Mouse (Mus musculus) urinary bladder, adult 18-20 months (tissue): ENCODE results near the gene Gm20489.

Experiments used
- DNase-seq, 2 experiments: peaks; one replicate each; pipeline ENCODE4 v3.0.0; 2022; ENCODE audit warnings: low spot score in 2 of 2, mixed read lengths in 2 of 2

The Gm20489 gene

DNA sequence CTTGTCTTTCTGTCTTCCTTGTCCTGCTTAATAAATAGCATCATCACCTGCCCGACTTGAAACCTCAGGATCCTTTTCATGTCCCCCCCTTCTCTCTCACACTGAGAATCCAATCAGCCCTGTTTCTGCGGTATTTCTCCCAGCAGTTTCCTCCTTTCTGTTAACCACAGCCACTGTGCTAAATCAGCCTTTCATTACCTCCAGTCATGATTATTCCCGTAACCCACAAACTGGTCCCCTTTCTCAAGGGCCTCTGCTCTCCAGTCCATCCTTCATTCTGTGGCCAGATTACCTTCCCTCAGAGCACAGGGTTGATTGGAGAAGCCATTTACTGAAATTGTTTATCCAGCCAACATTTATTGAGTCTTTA, at the start of gene Gm20489:
TSS of gene Gm20489 (minus strand) at position 269 of the 370 bp plus-strand sequence.
- DNase-seq, result no peak

DNA sequence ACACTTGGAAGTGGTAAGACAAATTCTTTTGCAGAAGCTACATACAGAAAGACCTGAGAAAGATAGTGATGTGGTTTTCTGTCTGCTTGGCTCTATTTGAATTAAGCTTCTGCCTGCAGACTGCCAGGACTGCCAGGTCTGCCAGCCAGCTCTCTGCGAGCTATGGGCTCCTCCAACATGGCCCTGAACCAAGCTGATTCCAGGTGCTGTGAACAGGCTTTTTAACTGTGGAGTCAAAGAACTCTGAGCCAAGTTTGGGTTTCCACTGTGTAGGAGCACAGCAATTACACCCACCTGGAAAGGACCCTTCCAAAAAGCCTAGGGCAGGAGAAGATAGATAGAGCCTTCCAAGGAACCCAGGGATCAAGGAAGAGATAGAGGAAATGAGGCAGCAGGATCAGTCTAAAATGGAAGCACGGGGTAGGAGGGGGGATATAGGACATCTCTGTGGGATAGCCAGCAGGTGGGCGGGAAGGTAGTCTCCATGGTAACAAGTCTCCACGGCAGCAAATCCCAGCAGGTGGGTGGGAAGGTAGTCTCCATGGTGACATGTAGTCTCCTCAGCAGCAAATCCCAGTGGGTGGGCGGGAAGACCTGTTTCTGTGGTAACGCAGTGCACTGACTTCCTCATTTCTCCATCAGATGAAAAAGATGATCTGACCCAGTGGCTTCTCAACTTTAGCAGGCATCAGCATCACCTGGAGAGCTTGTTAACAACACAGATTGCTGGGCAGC, 45.0 kb upstream of the Gm20489 start:
- DNase-seq, result no peak

DNA sequence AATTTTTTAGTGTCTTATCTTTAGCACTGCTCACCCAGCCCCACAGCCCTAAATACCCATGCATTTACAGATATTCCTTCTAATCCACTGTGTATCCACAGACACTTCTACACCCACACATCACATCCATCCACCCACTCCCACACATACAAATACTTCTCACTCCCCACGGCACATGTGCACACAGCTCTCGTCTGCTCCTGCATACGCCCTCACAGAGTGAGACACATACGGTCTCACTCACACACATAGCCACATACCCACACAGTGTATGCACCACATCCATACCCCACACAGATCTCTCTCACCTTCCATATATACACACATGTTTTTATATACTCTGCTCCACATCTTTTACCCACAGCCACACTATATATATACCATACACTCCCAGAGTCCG, 40.5 kb upstream of the Gm20489 start:
- no peak for DNase-seq

DNA sequence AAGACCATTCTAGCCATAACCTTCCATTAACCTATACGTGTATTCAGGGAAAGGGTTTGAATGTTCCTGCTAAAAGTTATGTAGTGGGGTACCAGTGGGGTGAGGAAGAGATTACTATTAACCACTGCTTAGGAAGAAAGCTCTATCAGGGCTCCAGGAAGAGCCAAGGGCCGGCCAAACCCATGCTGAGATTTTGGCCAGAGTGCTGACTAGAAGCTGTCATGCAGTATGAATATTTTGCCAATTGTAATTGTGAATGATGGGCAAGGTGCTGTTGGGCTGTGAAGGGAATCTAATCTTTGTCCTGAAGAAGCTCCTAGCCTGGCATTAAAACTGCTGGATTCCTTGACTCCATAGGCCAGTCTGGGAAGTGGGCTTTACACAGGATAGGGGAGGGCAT, 35.8 kb upstream of the Gm20489 start:
- no peak for DNase-seq

DNA sequence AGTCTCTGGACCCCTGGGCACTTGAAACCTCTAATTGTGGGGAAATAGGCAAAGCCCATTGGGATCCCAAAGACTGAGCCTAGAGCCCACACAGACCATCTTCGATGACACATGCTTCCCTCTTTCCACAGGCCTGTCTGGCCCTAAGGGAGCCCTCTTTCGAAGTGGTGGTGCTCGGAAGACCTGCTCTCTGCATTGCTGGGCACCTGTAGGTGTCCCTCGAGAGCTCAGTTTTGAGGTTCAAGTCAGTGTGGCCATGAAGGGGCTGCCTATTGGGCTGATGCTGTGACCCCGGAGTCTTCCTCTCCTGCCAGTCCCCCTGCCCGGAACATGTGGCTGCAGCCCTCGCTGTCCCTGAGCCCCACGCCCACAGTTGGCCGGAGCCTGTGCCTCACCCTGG, 32.8 kb upstream of the Gm20489 start:
- DNase-seq, result no peak

DNA sequence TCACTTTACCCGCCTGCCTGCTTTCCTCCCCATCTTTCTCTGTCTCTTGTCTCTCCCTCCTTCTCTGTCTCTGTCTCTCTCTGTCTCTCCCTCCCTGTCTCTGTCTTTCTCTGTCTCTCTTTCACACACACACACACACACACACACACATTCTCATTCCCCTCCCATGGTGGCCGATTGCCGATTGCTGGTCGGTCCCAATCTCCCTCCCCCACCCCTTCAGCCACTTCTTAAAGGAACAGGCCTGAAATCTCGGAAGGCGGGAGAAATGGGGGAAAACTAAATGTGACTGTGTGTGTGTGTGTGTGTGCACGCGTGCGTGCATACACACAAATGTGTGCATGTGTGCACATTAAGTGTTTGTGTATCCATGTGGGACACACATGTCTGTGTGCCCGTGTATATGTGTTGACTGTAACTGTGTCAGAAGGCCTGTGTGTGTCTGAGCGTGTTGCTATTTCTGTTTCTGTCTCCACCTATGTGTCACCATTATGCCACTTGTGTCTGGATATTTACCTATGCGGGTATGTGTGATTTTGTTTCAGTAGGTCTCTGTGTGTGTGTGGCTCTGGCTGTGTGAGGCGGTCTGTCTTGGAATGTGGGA, 31.7 kb upstream of the Gm20489 start:
- no peak for DNase-seq

DNA sequence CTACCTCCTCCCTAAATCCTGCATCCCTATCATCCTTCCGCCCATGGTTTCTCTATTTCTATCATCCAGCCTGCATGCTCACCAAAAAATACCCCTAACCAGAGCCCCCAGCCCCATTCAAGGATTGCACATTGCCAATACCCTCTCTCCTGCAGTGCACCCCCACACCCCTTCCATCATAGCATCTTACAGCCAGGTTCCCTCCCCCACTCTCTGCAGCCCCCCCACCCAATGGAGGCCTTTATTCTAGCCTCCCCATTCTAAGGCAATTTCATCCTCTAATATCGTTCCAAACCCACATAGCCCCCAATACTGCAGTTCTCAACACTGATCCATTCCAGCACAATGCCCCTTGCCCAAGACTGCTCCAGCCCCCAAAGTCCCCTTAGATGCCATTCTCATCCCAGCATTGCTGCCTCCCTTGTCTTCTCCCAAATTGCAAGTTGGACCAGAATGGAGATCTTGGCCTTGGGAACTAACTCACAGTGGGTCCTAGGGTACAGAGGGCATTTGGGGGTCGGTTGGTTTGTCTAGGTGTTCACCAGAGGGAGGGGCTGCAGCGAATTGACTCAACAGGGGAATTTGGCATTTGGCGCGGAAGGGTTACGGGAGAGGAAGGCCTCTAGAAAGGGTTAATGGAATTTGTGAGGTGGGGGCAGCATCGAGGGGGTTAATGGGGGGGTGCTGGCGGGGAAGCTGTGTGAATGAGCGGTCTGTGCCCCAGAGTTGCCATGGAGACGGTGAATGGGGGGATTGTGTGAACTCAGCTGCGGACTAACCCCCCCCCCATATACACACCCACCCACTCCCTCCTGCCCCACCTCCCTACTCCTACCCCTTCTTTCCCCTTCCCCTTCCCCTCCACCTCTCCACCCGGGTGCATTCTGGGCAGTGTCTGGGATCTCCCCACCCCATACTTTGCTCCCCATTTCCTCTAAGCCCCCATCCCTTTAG, 30.9 kb upstream of the Gm20489 start:
- no peak for DNase-seq

DNA sequence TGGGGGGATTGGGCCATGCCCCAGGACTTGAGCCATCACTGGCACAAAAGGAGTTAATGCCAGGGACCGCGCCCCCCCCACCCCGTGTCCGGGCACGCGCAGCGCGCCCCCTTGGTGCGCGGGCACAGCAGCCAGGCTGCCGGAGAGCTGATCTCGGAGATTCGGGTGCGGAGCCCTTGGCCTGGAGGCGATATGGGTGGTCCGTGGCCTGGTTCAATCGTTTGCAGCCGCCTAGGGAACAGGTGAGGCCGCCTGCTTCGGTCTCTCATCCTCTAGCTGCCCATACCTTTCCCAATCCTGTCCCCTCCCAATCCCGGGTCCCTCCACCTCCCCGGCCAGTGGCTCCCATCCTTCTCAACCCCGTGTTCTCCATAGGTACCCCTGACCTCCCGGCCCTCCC, 30.2 kb upstream of the Gm20489 start, which contains the start of gene Nlgn3:
TSS of gene Nlgn3 (plus strand) at position 114 of the 400 bp plus-strand sequence.
- DNase-seq, result no peak

DNA sequence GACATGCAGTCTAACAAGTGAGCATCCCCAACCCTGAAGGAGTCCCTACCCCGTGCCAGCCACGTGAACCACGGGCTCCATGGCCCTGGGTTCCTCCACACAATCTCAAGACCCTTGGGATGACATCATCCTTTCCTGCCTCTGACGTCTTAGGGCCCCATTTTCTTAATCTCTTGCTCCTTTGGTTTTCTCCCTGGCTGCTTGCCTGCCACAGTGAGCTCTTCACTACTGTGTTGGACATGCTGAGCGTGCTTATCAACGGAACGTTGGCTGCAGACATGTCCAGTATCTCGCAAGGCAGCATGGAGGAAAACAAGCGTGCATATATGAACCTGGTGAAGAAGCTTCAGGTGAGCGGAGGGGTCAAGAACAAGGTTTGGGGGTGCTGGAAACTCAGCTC, 21.3 kb upstream of the Gm20489 start:
- no peak for DNase-seq

DNA sequence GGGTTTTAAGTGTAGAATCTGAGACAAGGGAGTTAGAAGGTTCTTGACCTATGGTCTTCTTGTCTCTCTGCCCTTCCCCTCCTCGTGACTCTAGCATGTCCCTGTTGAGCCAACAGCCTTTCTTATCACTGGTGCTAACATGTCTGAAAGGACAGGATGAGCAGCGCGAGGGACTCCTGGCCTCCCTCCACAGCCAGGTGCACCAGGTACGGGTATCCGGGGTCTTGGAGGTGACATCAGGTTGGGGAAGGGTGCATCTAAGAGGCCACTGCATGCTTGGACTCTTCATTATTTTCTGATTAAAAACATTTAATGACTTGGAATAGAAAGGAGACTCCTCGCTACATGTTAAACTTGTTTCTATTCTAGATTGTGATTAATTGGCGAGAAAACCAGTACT, 20.2 kb upstream of the Gm20489 start:
- DNase-seq, result no peak

DNA sequence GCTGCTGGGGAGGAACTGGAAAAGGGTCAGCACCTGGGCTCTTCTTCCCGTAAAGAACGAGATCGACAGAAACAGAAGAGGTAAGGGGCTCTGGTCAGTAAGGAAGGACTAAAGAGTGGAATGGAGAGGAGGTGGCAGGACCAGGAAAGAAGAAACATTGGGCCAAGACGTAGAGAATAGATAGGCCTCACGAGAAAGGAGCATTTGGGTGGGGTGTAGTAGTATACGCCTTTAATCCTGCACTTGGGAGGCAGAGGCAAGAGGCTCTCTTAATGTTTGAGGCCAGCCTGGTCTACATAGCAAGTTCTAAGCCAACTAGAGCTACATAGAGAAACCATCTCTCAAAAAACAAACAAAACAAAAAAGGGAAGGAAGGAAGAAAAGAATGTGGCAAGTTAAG, 19.6 kb upstream of the Gm20489 start:
- no peak for DNase-seq

DNA sequence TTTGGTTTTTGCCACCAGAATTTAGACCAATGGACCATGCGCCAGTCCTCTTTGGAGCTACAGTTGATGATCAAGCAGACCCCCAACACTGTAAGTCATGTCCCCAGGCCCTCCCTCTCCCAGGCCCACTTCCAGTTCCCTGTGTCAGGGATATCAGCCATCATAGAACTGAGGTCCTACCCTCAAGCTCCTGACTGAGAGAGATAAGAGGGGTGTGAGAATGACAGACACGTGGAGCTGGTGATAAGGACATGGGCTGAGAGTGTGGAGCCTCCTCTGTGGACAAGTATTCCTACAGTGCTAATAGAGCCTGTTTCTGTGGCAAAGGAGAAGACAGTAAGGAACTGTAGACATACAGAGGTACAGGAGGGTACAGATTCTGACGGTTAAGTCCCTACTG, 18.7 kb upstream of the Gm20489 start:
- no peak for DNase-seq

DNA sequence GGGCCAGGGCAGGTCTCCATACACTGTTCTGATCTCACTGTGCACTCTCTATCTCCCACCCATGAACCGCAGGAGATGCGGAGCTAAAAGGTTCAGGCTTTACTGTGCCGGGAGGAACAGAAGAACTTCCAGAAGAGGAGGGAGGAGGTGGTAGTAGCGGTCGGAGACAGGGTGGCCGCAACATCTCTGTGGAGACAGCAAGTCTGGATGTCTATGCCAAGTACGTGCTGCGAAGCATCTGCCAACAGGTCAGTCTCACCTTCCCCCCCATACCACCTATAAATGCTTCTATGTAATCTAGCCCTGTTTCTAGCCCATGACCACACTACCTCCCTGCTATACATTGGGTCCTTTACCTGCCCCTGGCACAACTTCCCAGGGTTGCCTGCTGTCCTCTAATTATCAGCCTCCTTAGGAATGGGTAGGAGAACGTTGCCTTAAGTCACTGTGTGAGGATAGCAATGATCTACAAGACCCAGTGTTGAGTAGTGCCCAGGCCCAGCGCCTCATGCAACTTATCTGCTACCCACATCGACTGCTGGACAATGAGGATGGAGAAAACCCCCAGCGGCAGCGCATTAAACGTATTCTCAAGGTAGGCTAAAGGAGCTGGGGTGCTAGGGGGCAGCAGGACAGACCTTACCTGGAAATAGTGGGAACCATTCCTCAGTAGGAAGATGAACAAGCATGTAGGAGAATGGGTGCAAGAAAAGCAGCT, 17.3 kb upstream of the Gm20489 start:
- no peak for DNase-seq

DNA sequence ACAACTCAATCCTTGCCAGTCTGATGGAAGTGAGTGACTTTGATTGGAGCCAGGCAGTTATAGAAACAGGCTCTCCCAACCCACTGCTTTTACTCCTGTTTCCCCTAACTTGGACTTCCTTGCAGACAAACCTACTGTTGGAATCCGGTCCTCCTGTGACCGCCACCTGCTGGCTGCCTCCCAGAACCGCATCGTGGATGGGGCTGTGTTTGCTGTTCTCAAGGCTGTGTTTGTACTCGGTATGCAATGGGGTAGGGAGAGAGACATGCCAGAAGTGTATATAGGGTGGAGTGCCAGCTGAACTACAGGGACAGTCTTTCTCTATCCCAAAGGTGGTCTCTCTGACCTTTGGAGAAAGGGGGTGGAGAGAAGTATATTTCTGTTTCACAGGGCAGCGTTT, 16.7 kb upstream of the Gm20489 start:
- peak; percentile 17 to 42 for DNase-seq

DNA sequence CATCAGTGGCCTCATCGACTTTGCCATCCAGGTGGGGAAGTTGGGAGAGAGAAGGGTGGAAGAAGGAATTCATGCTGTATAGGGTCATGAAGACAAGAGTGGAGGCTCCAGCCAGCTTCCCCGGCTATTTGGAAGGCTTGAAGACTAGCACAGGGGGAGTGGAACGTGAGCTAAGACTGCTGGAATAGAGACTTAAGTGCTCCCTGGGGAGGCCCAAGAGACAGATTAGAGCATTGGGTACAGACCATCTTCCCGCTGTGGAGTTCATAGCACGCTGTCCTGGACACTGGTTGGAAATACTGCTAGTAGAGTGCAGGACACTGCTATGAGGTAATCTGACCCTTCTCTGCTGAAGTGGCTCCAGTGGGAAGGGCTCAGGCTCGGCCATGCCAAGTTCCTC, 14.0 kb upstream of the Gm20489 start:
- DNase-seq, result no peak

DNA sequence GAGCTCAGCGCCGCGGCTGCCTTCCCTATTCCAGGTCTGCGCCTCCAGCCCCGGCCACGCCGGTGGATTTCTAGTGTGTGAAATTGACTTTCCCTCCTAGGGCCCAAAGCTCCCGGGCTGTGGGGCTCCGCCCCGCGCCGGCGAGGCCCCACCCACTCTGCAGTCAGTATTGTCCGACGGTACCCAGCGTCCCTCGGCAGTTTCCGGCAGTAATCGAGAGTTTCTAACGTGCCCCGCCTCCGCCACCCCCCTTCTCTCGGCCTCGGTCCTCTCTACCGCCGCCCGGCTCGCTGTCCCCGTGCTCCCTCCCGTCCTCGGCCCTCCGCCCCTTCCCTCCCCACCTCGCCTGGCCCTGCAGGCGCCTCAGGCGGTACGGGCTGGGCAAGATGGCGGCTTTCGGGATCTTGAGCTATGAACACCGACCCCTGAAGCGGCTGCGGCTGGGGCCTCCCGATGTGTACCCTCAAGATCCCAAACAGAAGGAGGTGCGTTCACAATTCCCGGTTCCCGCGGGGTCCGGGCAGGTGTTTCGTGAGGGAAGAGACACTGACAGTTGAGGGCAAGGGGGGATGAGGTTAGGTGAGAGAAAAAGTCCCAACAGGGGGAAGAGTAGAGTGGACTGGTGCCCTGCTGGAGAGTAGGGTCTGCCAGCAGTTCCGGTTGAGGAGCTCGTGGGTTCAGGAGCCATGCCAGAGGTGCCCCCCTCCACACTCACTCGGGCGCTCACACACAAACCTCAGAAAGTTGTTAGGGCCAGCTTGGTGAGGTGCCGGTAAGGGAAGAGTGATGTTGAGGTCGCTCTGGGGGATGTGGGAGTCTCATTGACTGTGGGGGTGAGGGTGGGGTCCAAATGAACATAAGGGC, 5.3 kb upstream of the Gm20489 start, which contains the start of gene Med12:
TSS of gene Med12 (plus strand) at position 156 of the 864 bp plus-strand sequence.
- DNase-seq, result peak; percentile 77 to 84

DNA sequence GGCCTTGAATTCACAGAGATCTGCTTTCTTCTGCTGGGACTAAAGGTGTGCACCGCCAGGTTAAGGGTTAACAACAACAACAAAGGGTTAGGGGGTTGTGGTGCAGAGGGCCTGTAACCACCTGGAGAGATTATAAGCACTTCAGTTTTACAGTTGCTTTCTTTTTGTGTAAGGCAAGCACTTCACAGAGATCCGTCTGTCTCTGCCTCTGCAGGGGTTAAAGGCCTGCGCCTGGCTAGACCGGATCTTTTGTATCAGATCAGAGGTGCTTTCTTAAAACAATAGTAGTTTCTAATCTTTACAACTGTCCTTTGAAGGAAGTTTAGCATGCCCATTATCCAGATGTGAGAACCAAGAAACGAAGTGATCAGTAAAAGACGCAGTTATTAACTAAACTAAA, 4.6 kb upstream of the Gm20489 start:
- DNase-seq, result no peak

DNA sequence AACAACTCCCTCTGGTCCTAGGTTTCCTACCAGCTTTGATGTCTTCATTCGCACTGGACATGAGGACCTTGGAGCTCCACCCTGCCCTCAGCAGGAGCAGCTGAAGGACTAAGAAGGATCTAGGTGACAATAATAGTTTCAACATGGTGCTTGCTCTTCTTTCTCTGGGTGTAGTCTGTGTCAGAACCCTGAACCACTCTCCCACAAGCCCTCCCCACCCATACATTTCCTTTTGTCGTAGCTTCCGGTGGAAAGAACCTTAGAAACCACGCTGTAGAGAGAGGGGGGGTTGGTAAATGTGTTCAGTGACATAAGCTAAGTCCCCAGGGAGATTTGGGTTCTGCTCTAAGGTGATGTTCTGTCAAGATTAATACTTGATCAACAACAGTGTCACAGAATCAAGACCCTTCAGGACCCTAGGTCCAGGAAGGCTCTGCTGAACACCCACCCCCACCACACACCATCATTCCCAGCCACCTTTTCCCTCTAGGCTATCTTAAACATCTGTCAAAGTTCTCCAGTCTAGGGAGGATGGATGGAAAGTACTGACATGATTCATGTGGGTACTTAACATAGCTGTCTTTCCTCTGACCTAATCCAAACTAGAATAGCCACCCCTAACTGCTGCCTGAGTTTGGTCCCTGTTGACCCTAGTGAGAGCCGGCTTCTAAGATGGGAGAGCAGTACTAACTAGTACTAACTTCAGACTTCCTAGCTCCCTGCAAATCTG, 633 bp downstream of the Gm20489 start, which contains the start of gene Il2rg:
TSS of gene Il2rg (minus strand) at position 231 of the 730 bp plus-strand sequence.
- no peak for DNase-seq

DNA sequence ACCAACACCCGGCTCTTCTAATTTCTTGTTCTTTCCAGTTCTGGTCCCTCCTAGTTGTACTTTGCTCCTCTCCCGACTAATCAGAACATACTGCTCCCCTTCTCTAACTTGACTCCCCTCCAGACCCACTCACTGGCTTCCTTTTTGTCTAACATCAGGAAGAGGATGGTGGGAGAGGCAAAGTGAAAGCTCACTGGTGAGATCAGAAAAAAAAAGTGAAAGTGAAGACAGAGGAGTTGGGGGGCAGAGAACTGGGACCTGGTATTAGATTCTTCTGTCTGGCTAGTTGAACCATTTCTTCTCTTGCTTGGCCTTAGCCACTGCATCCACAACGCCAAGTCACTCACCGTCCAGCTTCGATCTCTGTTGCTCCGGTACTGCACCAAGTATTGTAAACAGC, 2.2 kb downstream of the Gm20489 start:
- no peak for DNase-seq

DNA sequence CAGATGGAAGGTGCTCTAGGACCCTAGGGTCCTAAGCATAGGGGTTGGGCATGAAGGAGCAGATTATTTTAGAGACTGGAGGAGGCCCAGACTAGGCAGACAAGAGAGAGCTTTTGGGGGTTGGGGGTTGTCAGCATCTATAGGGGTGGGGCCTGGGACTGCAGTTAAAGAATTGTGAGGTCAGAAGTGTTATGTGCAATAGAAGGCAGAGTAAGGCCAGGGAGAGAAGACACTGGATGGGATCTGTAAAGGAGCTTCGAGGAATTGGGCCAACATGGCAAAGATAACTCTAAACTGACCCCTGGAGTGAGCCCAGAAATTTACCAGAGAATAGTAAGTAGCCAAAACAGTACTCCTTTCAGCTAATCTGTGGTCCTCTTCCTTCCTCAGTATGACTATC, 4.9 kb downstream of the Gm20489 start, which contains the start of gene Gm614:
TSS of gene Gm614 (minus strand) at position 101 of the 400 bp plus-strand sequence.
- DNase-seq, result no peak
